Mouse (Mus musculus) macrophage (primary cell): ENCODE measurements around the gene Gm10203. TPM values are rescaled to one million over a fixed set of nuclear protein-coding genes. Genes with fewer than 3 reads are reported as not detected.

Experiments
- polyA plus RNA-seq: library from polyadenylated mRNA; stranded (reverse); fragments of 250-400 nt; gene quantifications from 3 replicates; pipeline ENCODE4 v1.2.4, GENCODE M21; 2018; ENCODE audit warnings: inconsistent platforms

The Gm10203 gene
- polyA plus RNA-seq, 1 experiment from 2014 or later: not detected

Other genes starting within 250 kb of the Gm10203 start
- gene Caprin2, start 233.9 kb upstream of the Gm10203 start, polyA plus RNA-seq: 2.9 to 3.3 TPM (median 2.9 TPM) in 3 replicates
- gene Sinhcaf, start 183.7 kb upstream of the Gm10203 start, polyA plus RNA-seq: 3.1 to 9.5 TPM (median 3.7 TPM) in 3 replicates
- gene Dennd5b, start 28.5 kb upstream of the Gm10203 start, polyA plus RNA-seq: 0.20 to 0.52 TPM (median 0.20 TPM) in 3 replicates
- 1.9 to 5.2 TPM (median 2.9 TPM) in 3 replicates for gene Etfbkmt, start 9.7 kb downstream of the Gm10203 start, polyA plus RNA-seq
- 10.6 to 14.1 TPM (median 12.4 TPM) in 3 replicates for gene Amn1, start 58.5 kb downstream of the Gm10203 start, polyA plus RNA-seq
- gene Resf1, start 179.2 kb downstream of the Gm10203 start, polyA plus RNA-seq: 17.9 to 42.9 TPM (median 39.0 TPM) in 3 replicates